Mouse (Mus musculus): ENCODE data around the gene Gatb. TPM values are rescaled to one million over a fixed set of nuclear protein-coding genes. Genes with fewer than 3 reads are reported as not detected.

Gatb gene
- 32.1 and 34.4 TPM in 2 replicates for polyA plus RNA-seq (2015; fragmentation: Nextera tagmentation; extraction: Ambion mirVana)

DNA sequence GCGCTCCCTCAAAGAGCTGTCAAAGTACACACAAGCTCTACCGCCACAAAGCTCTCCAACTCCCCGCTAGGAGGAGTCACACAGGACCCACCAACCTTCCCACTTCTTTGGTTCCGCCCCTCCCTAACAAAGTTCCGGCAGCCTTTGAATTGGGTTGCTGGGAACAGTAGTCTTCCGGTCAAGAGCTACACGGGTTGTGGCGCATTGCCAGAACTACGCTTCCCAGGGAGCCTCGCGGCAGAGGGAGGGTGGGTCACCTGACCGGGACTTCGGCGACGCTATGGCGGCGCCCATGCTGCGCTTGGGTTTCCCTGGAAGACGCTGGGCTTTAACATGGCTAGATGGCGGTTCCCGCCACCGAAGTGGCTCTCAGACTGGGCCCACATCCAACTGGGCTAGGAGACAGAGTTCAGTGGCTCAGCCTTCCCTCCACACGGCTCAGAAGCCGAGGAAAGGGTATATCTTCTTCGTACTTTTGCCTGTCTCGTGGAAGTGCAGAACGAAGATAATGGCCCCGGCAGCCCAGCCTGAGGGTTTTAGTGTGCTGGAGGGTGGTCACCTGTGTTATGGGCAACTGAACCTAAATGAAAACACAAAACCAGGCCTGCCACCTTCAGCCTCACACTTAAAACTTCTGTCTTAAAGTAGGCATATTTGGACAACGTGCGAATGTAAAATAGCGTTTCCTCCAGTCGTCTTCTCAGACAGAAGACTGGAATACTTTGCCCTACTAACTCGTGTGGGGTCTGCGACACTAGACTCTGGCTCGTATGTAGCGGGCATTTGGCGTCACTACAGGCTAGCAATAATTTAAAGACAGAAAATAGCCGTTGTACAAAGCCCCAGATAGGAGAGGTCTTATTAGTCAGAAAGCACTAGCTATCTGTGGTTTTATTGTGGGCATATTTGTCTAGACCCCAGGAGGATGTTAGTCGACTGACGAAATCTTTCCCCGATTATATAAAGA is at the start of gene Gatb:
TSS of gene Gatb (plus strand) at position 256 of the 967 bp plus-strand sequence.
- H3K9ac ChIP-seq: peak within 1 kb of the TSS; percentile 77

DNA sequence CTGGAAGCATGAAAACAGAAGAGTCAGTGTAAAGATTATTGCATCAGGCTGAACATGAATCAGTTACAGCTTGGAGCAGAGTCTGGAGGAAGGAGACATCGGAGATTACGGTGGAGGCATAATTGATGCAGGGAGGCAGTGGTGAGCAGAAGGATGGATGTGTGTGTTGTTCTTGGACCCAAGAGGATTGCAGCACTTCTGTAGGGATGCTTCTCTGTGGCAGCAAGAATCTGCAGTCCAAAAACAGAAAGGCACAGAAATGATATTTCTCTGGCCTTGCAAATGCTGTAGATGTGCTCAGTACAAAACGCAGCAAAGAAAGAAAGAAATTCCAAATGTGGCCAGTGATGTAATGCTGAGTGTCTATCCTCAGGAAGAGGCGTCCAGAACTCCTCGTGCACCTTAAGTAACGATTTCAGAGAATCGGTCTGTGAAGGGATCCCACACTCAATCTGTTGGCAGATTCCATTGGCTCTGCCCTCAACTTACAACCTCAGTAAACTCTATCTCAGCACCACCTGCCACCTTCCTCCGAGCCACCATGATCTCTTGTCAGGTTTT is 43.2 kb upstream of the Gatb start:
- Histone ChIP-seq H3K4me1 (replicated peaks) (no peaks in the 10 kb centered on the region), H3K27me3 (replicated peaks) (no peaks in the 10 kb centered on the region), H3K9me3 (no peaks in the 10 kb centered on the region), H3K4me2 (replicated peaks) (no peak overlapping the region), H3K4me3 (replicated peaks) (no peak overlapping the region), H3K36me3 (no peaks in the 10 kb centered on the region), H3K27ac (no peak overlapping the region), H3K9ac (no peak overlapping the region)
- ATAC-seq: no peak
- 83% methylated on average over 8 of the region's 8 CpGs for WGBS

More for the DNA sequence above, at the start of gene Gatb:
- peak within 1 kb of the TSS; percentile 75 for H3K4me2 ChIP-seq (replicated peaks)
- no peaks in the 10 kb centered on the region for H3K27me3 ChIP-seq (replicated peaks)
- peak within 1 kb of the TSS; percentile 42; the same call in 1 of the 2 replicates for H3K27ac ChIP-seq
- ATAC-seq: peak; percentile 100
- WGBS: 2% methylated on average over 41 of the region's 41 CpGs
- H3K36me3 ChIP-seq: no peaks in the 10 kb centered on the region
- H3K9me3 ChIP-seq: no peaks in the 10 kb centered on the region
- peak within 1 kb of the TSS; percentile 61 for H3K4me3 ChIP-seq (replicated peaks)
- no peaks in the 10 kb centered on the region for H3K4me1 ChIP-seq (replicated peaks)

DNA sequence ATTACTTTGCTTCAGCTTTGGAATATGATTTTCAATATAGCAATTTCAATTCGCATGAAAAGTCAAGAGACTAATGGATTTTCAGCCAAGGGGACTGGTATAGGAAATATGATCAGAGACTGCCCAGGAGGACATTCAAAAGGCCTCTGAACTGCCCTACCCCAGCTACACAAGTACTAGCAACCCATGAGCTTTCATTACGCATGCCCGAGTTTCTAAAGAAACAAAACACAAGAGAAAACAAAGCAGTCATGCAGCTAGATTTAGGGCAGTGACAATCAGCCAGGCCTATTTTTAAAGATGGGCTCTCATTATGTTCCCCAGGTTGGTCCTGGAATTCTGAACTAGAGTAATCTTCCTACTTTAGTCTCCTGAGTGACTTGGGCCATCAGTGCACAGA is 41.5 kb upstream of the Gatb start:
- no peaks in the 10 kb centered on the region for H3K27me3 ChIP-seq (replicated peaks)
- no peak overlapping the region for H3K27ac ChIP-seq
- H3K4me1 ChIP-seq (replicated peaks): no peaks in the 10 kb centered on the region
- no peaks in the 10 kb centered on the region for H3K36me3 ChIP-seq
- no peak for ATAC-seq
- no peak overlapping the region for H3K9ac ChIP-seq
- 89% methylated on average over 3 of the region's 3 CpGs for WGBS
- H3K4me3 ChIP-seq (replicated peaks): no peak overlapping the region
- no peak overlapping the region for H3K4me2 ChIP-seq (replicated peaks)
- H3K9me3 ChIP-seq: no peaks in the 10 kb centered on the region

DNA sequence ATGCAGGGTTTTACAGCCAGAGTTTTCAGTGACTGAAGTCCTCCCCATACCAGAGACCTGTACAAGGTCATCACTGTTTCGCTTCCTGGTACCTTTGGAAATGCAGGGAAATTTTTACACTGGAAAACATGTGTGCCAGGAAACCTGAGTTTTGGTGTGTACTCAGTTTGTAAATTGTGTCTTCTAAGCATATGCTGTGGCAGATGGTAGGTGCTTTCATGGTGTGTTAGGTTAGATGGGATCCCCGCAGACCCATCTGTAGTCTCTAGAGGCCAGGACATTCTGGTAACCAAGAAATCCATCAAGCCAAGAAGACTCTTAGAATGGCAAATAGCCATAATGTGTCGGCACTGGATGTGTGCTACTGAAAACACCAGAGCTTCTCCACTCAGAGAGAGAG is 38.9 kb upstream of the Gatb start:
- no peak for ATAC-seq
- no peaks in the 10 kb centered on the region for H3K27me3 ChIP-seq (replicated peaks)
- no peak overlapping the region for H3K9ac ChIP-seq
- H3K4me3 ChIP-seq (replicated peaks): no peak overlapping the region
- H3K36me3 ChIP-seq: no peaks in the 10 kb centered on the region
- no peak overlapping the region for H3K4me2 ChIP-seq (replicated peaks)
- WGBS: 80% methylated on average over 3 of the region's 3 CpGs
- H3K4me1 ChIP-seq (replicated peaks): no peaks in the 10 kb centered on the region
- H3K27ac ChIP-seq: no peak overlapping the region
- H3K9me3 ChIP-seq: no peaks in the 10 kb centered on the region

DNA sequence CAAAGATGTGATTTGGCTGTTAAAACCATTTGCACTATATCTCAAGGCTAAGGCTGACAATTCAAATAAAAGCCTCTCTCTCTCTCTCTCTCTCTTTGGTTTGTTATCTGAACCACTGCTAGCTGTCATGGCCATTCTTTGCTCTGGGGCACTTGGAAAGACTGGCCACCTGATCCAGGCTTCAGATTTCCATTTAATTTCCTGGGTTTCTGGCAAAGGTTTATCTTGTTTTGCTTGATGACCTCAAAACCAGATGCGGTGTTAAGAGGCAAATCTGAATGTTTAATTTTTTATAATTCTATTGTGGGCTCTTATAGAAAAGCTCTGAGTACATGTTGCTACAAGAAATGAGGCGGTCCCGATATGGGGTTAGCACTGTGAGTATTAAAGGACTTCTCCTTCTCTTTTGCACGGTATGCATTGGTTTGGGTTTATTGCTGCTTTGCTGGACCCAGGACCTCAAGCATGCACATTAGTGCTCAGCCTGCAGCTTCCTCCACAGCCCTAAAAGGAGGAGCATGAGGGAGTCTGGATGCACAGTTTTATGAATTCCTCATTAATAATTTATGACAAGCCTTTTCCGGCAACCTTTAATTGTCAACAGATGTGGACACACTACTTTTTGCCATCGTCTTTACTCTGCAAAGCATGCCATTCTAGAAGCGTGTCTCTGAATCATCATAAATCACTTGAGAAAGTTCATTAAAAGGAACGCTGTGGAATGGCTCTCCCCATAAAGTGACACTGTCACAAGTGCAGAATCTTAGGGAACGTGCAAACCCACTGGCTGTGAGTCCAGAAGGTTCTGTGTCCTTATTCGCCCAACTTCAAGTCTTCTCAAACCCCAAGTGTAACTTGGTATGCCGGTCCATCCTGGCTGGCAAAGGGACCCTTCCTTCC is 38.0 kb upstream of the Gatb start:
- Histone ChIP-seq H3K36me3 (no peaks in the 10 kb centered on the region), H3K4me3 (replicated peaks) (no peak overlapping the region), H3K4me2 (replicated peaks) (no peak overlapping the region), H3K4me1 (replicated peaks) (no peaks in the 10 kb centered on the region), H3K9me3 (no peaks in the 10 kb centered on the region), H3K27ac (no peak overlapping the region), H3K9ac (no peak overlapping the region), H3K27me3 (replicated peaks) (no peaks in the 10 kb centered on the region)
- ATAC-seq: no peak
- WGBS: 65% methylated on average over 11 of the region's 11 CpGs

DNA sequence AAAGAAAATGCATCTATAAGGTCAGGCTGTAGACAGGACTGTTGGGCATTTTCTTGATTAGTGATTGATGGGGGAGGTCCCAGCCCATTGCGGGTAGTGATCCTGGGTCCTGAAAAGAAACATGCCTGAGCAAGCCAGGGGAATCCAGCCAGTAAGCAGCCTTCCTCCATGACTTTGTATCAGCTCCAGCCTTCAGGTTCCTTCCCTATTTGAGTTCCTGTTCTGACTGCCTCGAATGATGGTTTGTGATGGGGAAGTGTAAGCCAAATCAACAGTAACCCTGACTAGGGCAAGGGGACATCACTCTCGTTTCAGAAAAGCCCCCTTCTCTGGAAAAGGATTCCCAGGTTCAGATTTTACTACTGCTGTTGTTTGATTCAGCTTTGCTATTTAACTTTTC is 31.2 kb upstream of the Gatb start:
- H3K4me1 ChIP-seq (replicated peaks): no peaks in the 10 kb centered on the region
- no peak overlapping the region for H3K4me3 ChIP-seq (replicated peaks)
- no peaks in the 10 kb centered on the region for H3K9me3 ChIP-seq
- no peak for ATAC-seq
- 58% methylated on average over 3 of the region's 3 CpGs for whole genome bisulfite sequencing
- H3K27ac ChIP-seq: no peak overlapping the region
- no peaks in the 10 kb centered on the region for H3K27me3 ChIP-seq (replicated peaks)
- no peaks in the 10 kb centered on the region for H3K36me3 ChIP-seq
- H3K9ac ChIP-seq: no peak overlapping the region
- H3K4me2 ChIP-seq (replicated peaks): no peak overlapping the region

DNA sequence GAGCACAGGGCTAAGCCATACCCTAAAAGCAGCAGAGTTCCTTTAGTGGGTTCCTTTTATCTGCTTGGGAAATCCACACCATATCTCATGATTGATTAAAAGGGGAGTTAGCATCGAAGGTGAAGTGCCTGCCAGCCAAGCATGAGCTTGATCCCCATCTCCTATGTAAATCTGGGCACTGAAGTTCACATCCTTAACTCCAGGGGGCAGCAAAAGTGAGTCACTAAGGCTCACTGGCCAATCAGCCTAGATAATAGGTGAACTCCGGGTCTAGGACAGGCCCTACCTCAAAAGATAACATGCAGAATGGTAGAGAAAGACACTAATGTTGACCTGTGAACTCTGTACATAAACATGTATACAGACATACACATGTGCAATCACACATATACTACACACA is 30.3 kb upstream of the Gatb start:
- no peak overlapping the region for H3K9ac ChIP-seq
- H3K36me3 ChIP-seq: no peaks in the 10 kb centered on the region
- H3K27ac ChIP-seq: no peak overlapping the region
- no peak overlapping the region for H3K4me2 ChIP-seq (replicated peaks)
- H3K4me3 ChIP-seq (replicated peaks): no peak overlapping the region
- no peak for ATAC-seq
- WGBS: 46% methylated on average over 2 of the region's 2 CpGs
- H3K4me1 ChIP-seq (replicated peaks): no peaks in the 10 kb centered on the region
- no peaks in the 10 kb centered on the region for H3K9me3 ChIP-seq
- no peaks in the 10 kb centered on the region for H3K27me3 ChIP-seq (replicated peaks)

DNA sequence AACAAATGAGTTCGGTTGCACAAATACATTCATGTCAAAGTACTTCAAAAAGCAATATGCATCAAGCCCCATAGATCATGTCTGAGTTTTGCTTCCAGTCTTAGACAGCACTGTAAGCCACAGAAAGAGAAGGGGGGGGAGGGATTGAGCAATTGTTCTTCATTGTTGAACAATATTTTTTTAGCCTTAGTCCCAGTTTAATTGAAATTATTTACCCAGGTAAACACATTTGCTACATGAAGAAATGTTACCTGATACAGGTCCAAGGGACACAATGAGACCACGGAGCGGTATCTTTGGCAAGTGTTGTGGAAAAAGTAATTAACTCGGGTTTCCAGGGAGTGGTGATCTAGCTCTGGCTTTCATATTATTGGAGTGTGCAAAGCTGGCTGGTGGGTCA is 23.6 kb upstream of the Gatb start:
- WGBS: 66% methylated on average over 4 of the region's 4 CpGs
- Histone ChIP-seq H3K27me3 (replicated peaks) (no peaks in the 10 kb centered on the region), H3K4me1 (replicated peaks) (no peaks in the 10 kb centered on the region), H3K36me3 (no peaks in the 10 kb centered on the region), H3K4me3 (replicated peaks) (no peak overlapping the region), H3K9ac (no peak overlapping the region), H3K9me3 (no peaks in the 10 kb centered on the region), H3K4me2 (replicated peaks) (no peak overlapping the region), H3K27ac (no peak overlapping the region)
- no peak for ATAC-seq

DNA sequence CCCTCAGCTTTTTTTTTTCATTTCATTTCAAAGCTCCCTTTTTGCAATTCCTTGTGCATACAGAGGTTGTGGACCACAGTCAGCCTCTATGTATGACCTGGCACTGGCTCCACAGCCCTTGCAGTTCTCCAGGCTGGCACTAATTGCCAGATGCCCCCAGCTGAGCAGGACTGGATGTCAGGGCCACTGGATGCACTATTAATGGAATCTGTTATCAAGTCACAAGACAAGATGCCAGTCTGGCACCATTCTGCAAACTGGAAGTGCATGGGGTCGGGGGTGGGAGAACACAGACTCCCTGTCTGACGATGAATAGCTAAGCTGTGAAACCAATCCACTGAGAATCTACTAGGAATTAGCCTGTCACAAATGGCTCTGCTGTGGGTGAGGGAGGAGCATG is 22.6 kb upstream of the Gatb start:
- peak; percentile 51; the same call in 1 of the 2 replicates for ATAC-seq
- H3K4me3 ChIP-seq (replicated peaks): no peak overlapping the region
- no peak overlapping the region for H3K27ac ChIP-seq
- 63% methylated on average over 2 of the region's 2 CpGs for WGBS
- H3K4me2 ChIP-seq (replicated peaks): no peak overlapping the region
- no peaks in the 10 kb centered on the region for H3K36me3 ChIP-seq
- H3K27me3 ChIP-seq (replicated peaks): no peaks in the 10 kb centered on the region
- H3K9ac ChIP-seq: no peak overlapping the region
- H3K9me3 ChIP-seq: no peaks in the 10 kb centered on the region
- H3K4me1 ChIP-seq (replicated peaks): no peaks in the 10 kb centered on the region

DNA sequence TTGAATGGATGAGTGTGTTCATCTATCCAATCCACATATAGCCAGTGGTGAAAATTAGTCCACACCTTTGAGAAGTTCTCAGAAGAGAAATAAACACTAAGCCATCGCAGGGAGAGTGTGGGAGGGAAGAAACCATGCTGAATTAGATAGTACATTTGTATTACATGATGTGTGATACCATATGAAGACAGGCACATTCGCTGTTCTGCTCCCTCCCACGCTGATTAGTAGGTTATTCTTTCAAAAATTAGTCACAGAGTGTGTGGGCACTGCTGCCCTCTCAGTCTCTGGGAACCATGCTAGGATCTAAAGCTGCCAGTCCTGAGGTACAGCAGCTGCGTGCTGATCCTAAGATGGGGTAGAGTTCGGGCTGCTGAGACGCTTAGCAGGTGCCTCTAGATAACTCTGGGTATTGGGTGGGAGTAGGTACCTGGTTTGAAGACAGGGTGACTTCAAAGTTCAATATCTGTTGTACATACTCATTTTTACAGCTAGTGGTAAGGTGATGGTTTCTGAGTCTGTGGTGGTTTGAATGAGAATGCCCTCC is 20.1 kb upstream of the Gatb start:
- no peaks in the 10 kb centered on the region for H3K4me1 ChIP-seq (replicated peaks)
- no peak overlapping the region for H3K4me3 ChIP-seq (replicated peaks)
- no peaks in the 10 kb centered on the region; the same call in 1 of the 2 replicates for H3K9me3 ChIP-seq
- H3K27me3 ChIP-seq (replicated peaks): no peaks in the 10 kb centered on the region
- no peak overlapping the region for H3K27ac ChIP-seq
- H3K36me3 ChIP-seq: no peaks in the 10 kb centered on the region
- no peak overlapping the region for H3K4me2 ChIP-seq (replicated peaks)
- no peak overlapping the region for H3K9ac ChIP-seq
- 84% methylated on average over 6 of the region's 6 CpGs for WGBS
- ATAC-seq: no peak

DNA sequence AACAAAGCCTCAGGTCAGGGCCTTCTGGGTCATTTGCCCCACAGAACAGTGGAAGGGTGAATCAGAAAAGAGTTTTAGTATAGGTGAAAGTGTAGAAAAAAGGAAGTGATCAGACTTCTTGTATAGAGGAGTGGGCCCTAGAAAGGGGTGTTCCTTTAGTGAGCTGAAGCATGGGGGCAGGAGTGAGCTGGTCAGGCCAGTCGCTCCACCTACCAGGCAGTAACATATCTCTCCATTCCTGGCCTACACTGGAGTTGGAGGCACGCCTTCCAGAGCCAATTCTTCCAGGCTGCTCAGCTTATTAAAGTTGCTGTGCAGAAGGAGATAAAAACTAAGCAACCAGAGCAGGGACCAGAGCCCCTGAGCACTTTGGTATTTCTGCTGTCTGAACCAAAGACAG is 9.3 kb upstream of the Gatb start:
- no peak overlapping the region for H3K4me3 ChIP-seq (replicated peaks)
- H3K4me1 ChIP-seq (replicated peaks): no peaks in the 10 kb centered on the region
- no peak for ATAC-seq
- H3K27me3 ChIP-seq (replicated peaks): no peaks in the 10 kb centered on the region
- H3K36me3 ChIP-seq: no peaks in the 10 kb centered on the region
- H3K4me2 ChIP-seq (replicated peaks): no peak overlapping the region
- no peak overlapping the region for H3K27ac ChIP-seq
- 53% methylated on average over 2 of the region's 2 CpGs for WGBS
- no peak overlapping the region for H3K9ac ChIP-seq
- no peaks in the 10 kb centered on the region for H3K9me3 ChIP-seq

DNA sequence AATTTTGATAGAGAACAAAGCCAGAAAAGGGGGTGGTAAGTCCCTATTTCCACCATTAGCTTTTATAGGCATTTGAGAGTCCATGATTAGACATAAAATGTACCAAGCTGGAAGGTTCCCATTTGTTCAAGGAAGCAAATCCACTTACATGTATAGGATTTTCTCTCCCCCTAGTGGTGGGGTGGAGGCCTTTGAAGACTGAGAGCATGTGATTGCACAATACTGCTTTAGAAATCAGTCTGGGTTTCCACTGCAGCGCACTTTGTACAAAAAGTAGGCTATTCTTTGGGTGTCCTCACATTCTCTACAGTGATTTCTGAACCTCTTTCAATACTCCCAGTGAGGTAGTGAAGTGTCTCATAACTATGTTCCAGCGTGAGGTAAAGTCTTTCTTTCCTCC is 2.6 kb upstream of the Gatb start:
- Histone ChIP-seq H3K4me3 (replicated peaks) (no peak overlapping the region), H3K27ac (no peak overlapping the region), H3K4me2 (replicated peaks) (no peak overlapping the region), H3K36me3 (no peaks in the 10 kb centered on the region), H3K27me3 (replicated peaks) (no peaks in the 10 kb centered on the region), H3K9me3 (no peaks in the 10 kb centered on the region), H3K9ac (no peak overlapping the region), H3K4me1 (replicated peaks) (no peaks in the 10 kb centered on the region)
- ATAC-seq: no peak
- 61% methylated on average over 2 of the region's 2 CpGs for WGBS
